Mouse (Mus musculus) lung, embryonic 14.5 days (tissue): ENCODE data around the gene Slc45a3. TPM values are rescaled to one million over a fixed set of nuclear protein-coding genes. Genes with fewer than 3 reads are reported as not detected.

ENCODE experiments used
- ATAC-seq: fragments of 200-750 bp; cut with Nextera tagmentation; 2 replicates; pipeline ENCODE4 v1.8.0; 2017; ENCODE audit warnings: mild to moderate bottlenecking, moderate TSS enrichment, moderate library complexity; ENCODE audit not compliant: insufficient read depth
- DNase-seq: peaks from one replicate; pipeline ENCODE4 v3.0.0-alpha.2; 2015
- H3K27ac ChIP-seq: fragments of 300-500 bp; sonication (generic); 2 replicates; pipeline ENCODE4 v1.5.1; 2014; ENCODE audit warnings: low read depth, mild to moderate bottlenecking, moderate library complexity
- H3K27me3 ChIP-seq: fragments of 300-500 bp; sonication (generic); 2 replicates; pipeline ENCODE4 v1.6.1; 2014; ENCODE audit warnings: low read length, control low read depth; ENCODE audit not compliant: insufficient read depth
- H3K36me3 ChIP-seq: fragments of 300-500 bp; sonication (generic); 2 replicates; pipeline ENCODE4 v1.6.1; 2014; ENCODE audit warnings: control low read depth; ENCODE audit not compliant: insufficient read depth
- H3K4me1 ChIP-seq: fragments of 300-500 bp; sonication (generic); 2 replicates; pipeline ENCODE4 v1.6.1; 2014; ENCODE audit warnings: antibody characterized with exemption, control low read depth; ENCODE audit not compliant: insufficient read depth
- H3K4me2 ChIP-seq: fragments of 300-500 bp; sonication (generic); 2 replicates; pipeline ENCODE4 v1.6.1; 2014; ENCODE audit warnings: mild to moderate bottlenecking
- H3K4me3 ChIP-seq: fragments of 300-500 bp; sonication (generic); 2 replicates; pipeline ENCODE4 v1.5.1; 2014; ENCODE audit warnings: low read depth, low read length
- H3K9ac ChIP-seq: fragments of 300-500 bp; sonication (generic); 2 replicates; pipeline ENCODE4 v1.6.1; 2014
- H3K9me3 ChIP-seq: fragments of 300-500 bp; sonication (generic); 2 replicates; pipeline ENCODE4 v1.6.1; 2016; ENCODE audit warnings: low read depth, low read length, control low read depth
- CTCF ChIP-seq: IDR thresholded peaks from 2 replicates; pipeline ENCODE4 v1.5.1; 2016; ENCODE audit warnings: antibody characterized with exemption, low read depth
- WGBS: fragments of 180-500 bp; shearing (Covaris S2); extraction: QIAGEN DNeasy Blood & Tissue Kit; methylation state at CpG from one replicate; pipeline ENCODE4 v1.1.7; 2014; 5-methylcytosine and 5-hydroxymethylcytosine counted together
- polyA plus RNA-seq: library from polyadenylated mRNA; unstranded; fragments of >200 nt; fragmentation: Nextera tagmentation; extraction: Ambion mirVana; gene quantifications from 2 replicates; pipeline ENCODE4 v1.2.1, GENCODE M21; 2014

Gene Slc45a3
- 1.8 and 2.2 TPM in 2 replicates for polyA plus RNA-seq

- Histone ChIP-seq H3K4me2 (peak within 1 kb of the TSS; percentile 100), H3K4me3 (peak within 1 kb of the TSS; percentile 74), H3K36me3 (no peaks in the 10 kb centered on the region), H3K9me3 (no peaks in the 10 kb centered on the region), H3K27me3 (peaks cover 47% of the 10 kb centered on the region), H3K9ac (peak within 1 kb of the TSS; percentile 55), H3K27ac (no peak within 1 kb of the TSS), H3K4me1 (no peaks in the 10 kb centered on the region)
- under 1% methylated on average over 33 of the region's 35 CpGs for WGBS
- ATAC-seq (peak; percentile 68), DNase-seq (peak; percentile 56)
- no peak for TF ChIP-seq CTCF
Observed at GRCm38 (mm10) chr1:131962606-131963084, at the start of gene Slc45a3. TSS of gene Slc45a3 (plus strand) at chr1:131962967.

GRCm38 (mm10) chr1:131917634-131918033, 45.1 kb upstream of the Slc45a3 start:
- peaks cover 4% of the 10 kb centered on the region for H3K4me1 ChIP-seq
- no peak overlapping the region for H3K27ac ChIP-seq
- H3K36me3 ChIP-seq, result peaks cover 63% of the 10 kb centered on the region
- no peak overlapping the region for H3K9ac ChIP-seq
- no peaks in the 10 kb centered on the region for H3K9me3 ChIP-seq
- DNase-seq (no peak), ATAC-seq (no peak)
- TF ChIP-seq CTCF, result no peak
- H3K4me2 ChIP-seq, result no peak overlapping the region
- H3K4me3 ChIP-seq, result no peak overlapping the region
- 60% methylated on average over 6 of the region's 6 CpGs for WGBS
- no peaks in the 10 kb centered on the region for H3K27me3 ChIP-seq

DNA sequence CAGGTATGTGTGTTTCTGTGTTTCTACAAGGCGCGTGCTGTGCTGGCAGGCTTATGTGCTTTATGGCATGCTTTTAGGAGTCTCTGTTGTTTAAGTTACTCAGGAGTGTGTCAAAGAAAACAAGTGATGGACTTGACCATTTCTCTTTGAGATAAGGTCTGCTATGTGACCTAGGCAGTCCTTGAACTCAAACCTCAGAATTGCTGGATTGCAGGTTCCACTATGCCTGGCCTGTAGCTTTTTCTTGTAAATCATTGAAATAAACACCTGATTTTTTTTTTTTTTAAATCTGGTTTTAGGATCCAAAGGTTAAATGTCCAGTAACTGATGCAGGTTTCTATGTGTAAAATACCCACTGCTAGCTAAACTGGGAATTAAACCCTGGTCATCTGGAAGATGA, 43.7 kb upstream of the Slc45a3 start:
- Histone ChIP-seq H3K27me3 (no peaks in the 10 kb centered on the region), H3K4me1 (no peaks in the 10 kb centered on the region), H3K4me3 (no peak overlapping the region), H3K36me3 (peaks cover 69% of the 10 kb centered on the region), H3K9me3 (no peaks in the 10 kb centered on the region), H3K27ac (no peak overlapping the region), H3K9ac (no peak overlapping the region), H3K4me2 (no peak overlapping the region)
- 96% methylated on average over 2 of the region's 2 CpGs for WGBS
- DNase-seq (no peak), ATAC-seq (no peak)
- TF ChIP-seq CTCF, result no peak

DNA sequence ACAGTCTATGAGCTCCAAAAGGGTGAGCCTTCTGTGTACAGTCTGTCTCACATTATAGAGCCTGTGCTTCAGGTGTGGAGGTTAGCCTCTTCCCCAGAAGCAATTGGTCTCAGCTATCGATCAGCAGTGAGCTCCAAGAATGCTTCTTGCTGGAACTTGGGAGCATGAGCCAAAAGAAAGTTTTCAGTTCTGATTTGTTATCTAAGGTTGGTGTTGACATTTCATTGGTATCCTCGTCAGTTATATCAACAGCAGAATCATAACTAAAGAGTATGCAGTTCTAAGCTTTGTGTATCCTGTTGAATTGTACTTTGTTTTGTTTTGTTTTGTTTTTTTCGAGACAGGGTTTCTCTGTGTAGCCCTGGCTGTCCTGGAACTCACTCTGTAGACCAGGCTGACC, 40.7 kb upstream of the Slc45a3 start:
- H3K4me3 ChIP-seq, result no peak overlapping the region
- no peaks in the 10 kb centered on the region for H3K4me1 ChIP-seq
- WGBS, result 90% methylated on average over 3 of the region's 3 CpGs
- H3K4me2 ChIP-seq, result no peak overlapping the region
- no peaks in the 10 kb centered on the region for H3K27me3 ChIP-seq
- peaks cover 87% of the 10 kb centered on the region for H3K36me3 ChIP-seq
- no peak for ATAC-seq
- no peak overlapping the region for H3K27ac ChIP-seq
- no peak for TF ChIP-seq CTCF
- no peak for DNase-seq
- no peaks in the 10 kb centered on the region for H3K9me3 ChIP-seq
- no peak overlapping the region for H3K9ac ChIP-seq

DNA sequence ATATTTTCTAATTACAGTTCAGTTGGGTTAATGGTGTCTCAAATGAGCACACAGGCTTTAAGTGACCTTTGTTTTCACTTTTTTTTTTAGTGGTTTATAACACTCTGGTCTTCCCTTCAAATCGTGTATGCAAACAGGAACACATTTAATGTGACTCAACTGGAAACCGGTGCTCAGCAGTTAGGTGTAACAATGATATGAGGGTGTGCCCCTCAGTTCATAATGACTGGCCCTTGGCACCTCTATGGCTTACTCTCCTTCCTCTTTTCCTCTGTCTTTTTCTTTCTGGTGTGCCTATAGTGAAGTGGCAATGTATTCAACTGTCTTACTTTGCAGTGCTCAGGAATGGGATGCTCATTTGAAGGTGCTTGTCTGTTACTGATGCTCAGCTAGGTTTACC, 29.3 kb upstream of the Slc45a3 start:
- Histone ChIP-seq H3K4me3 (no peak overlapping the region), H3K27me3 (no peaks in the 10 kb centered on the region), H3K9ac (no peak overlapping the region), H3K4me1 (no peaks in the 10 kb centered on the region), H3K9me3 (no peaks in the 10 kb centered on the region), H3K27ac (no peak overlapping the region), H3K4me2 (no peak overlapping the region), H3K36me3 (peaks cover 66% of the 10 kb centered on the region)
- no peak for TF ChIP-seq CTCF
- no peak for DNase-seq
- WGBS, result 87% methylated on average over 2 of the region's 2 CpGs
- no peak for ATAC-seq

GRCm38 (mm10) chr1:131937659-131938305, 25.0 kb upstream of the Slc45a3 start:
- Histone ChIP-seq H3K27me3 (no peaks in the 10 kb centered on the region), H3K36me3 (peaks cover 28% of the 10 kb centered on the region), H3K9me3 (no peaks in the 10 kb centered on the region), H3K9ac (no peak overlapping the region), H3K27ac (no peak overlapping the region), H3K4me1 (no peaks in the 10 kb centered on the region), H3K4me2 (no peak overlapping the region), H3K4me3 (no peak overlapping the region)
- ATAC-seq (no peak), DNase-seq (peak; percentile 83)
- 51% methylated on average over 6 of the region's 6 CpGs for WGBS
- TF ChIP-seq CTCF, result peak; percentile 78

DNA sequence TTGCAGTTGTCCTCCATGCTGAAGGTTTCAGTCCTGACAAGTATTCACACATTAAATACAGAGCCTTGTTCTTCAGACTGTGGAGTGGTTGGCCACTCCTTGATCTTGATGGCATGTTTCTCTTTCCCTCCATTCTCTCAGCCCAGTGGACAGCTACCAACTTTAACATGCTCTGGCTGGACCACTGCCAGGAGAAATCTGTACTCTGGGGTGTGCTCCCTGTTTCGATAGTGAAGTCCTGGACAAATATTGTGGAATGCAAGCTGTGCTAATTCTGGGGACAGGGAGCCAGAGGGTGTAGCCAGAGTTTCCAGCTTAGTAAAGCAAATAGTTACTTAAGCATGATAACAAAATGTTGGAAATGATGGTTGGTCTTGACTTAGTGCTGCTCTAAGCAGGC, 24.0 kb upstream of the Slc45a3 start:
- 38% methylated on average over 1 of the region's 1 CpGs for WGBS
- no peak overlapping the region; the same call in 1 of the 2 replicates for H3K27ac ChIP-seq
- DNase-seq (peak; percentile 73), ATAC-seq (peak; percentile 52)
- no peaks in the 10 kb centered on the region for H3K27me3 ChIP-seq
- peaks cover 19% of the 10 kb centered on the region for H3K36me3 ChIP-seq
- no peak overlapping the region for H3K4me2 ChIP-seq
- no peaks in the 10 kb centered on the region for H3K4me1 ChIP-seq
- H3K9me3 ChIP-seq, result no peaks in the 10 kb centered on the region
- no peak overlapping the region for H3K4me3 ChIP-seq
- no peak for TF ChIP-seq CTCF
- H3K9ac ChIP-seq, result no peak overlapping the region
